Mouse (Mus musculus) sigmoid colon, adult 10 weeks (tissue): Measurements from ENCODE around the gene Gpr88. TPM values are rescaled to one million over a fixed set of nuclear protein-coding genes. Genes with fewer than 3 reads are reported as not detected.

Experiments
- polyA plus RNA-seq: library from polyadenylated mRNA; stranded (reverse); fragments of 350-450 nt; fragmentation: Illumina TruSeq; extraction: RNeasy Lipid Tissue Mini Kit (QIAGEN cat#74804); gene quantifications from one replicate; pipeline ENCODE4 v1.2.3, GENCODE M21; 2014; ENCODE audit warnings: low read depth, low replicate concordance

The Gpr88 gene
- polyA plus RNA-seq, result 1.3 TPM

GRCm38 (mm10) chr3:116253077-116253531 lies at the start of gene Gpr88:
Gene Gpr88, minus strand, starts transcription at chr3:116253503.

Other genes starting within 250 kb of the Gpr88 start
- 81.3 TPM for gene Slc30a7, start 246.1 kb downstream of the Gpr88 start, polyA plus RNA-seq
- gene Extl2, start 246.0 kb downstream of the Gpr88 start, polyA plus RNA-seq, result 15.7 TPM
- 23.6 TPM for gene Vcam1, start 123.8 kb downstream of the Gpr88 start, polyA plus RNA-seq
- 68.0 TPM for gene Cdc14a, start 170.5 kb upstream of the Gpr88 start, polyA plus RNA-seq